Mouse (Mus musculus) liver, adult 2 months (tissue): ENCODE measurements at regions not wholly inside any gene's neighbourhood (a gene's known extent, or its start where the extent isn't known, plus 50 kb on each side); places are given as distances from the start of the nearest gene placed in this dataset.

ENCODE experiments used
- CTCF ChIP-seq: fragments of 200-500 bp; IDR thresholded peaks from 2 replicates; pipeline ENCODE4 v1.5.1; 2011; ENCODE audit warnings: low read depth, low read length, control low read depth
- POLR2A ChIP-seq: fragments of 200-500 bp; IDR thresholded peaks from 2 replicates; pipeline ENCODE4 v1.6.1; 2011; ENCODE audit warnings: low read length, control low read depth; ENCODE audit not compliant: insufficient read depth; ENCODE audit errors: extremely low read depth

GRCm38 (mm10) chr15:3205522-3205921 is 62.8 kb upstream of the Selenop start:
- TF ChIP-seq POLR2A (no peak), CTCF (no peak)
